Mouse (Mus musculus) limb, embryonic 13.5 days (tissue): ENCODE results near the gene Slc12a3. TPM values are rescaled to one million over a fixed set of nuclear protein-coding genes. Genes with fewer than 3 reads are reported as not detected.

Experiments
- ATAC-seq: fragments of 200-750 bp; cut with Nextera tagmentation; 2 replicates; pipeline ENCODE4 v1.8.0; 2017; ENCODE audit warnings: low read depth, moderate number of reproducible peaks, moderate TSS enrichment; ENCODE audit not compliant: low FRiP score
- H3K27ac ChIP-seq: fragments of 300-500 bp; sonication (generic); 2 replicates; pipeline ENCODE4 v1.5.1; 2015; ENCODE audit warnings: inconsistent platforms, mild to moderate bottlenecking, moderate library complexity
- H3K27me3 ChIP-seq: fragments of 300-500 bp; sonication (generic); 2 replicates; pipeline ENCODE4 v1.6.1; 2015; ENCODE audit warnings: mild to moderate bottlenecking, inconsistent platforms
- H3K36me3 ChIP-seq: fragments of 300-500 bp; sonication (generic); 2 replicates; pipeline ENCODE4 v1.6.1; 2015; ENCODE audit warnings: inconsistent platforms, mild to moderate bottlenecking, moderate library complexity
- H3K4me1 ChIP-seq: fragments of 300-500 bp; sonication (generic); 2 replicates; pipeline ENCODE4 v1.6.1; 2015; ENCODE audit warnings: inconsistent platforms
- H3K4me2 ChIP-seq: fragments of 300-500 bp; sonication (generic); replicated peaks from 2 replicates; pipeline ENCODE4 v1.6.1; 2015; ENCODE audit warnings: inconsistent platforms, mild to moderate bottlenecking, moderate library complexity
- H3K4me3 ChIP-seq: fragments of 300-500 bp; sonication (generic); 2 replicates; pipeline ENCODE4 v1.5.1; 2015; ENCODE audit warnings: moderate library complexity, mild to moderate bottlenecking, inconsistent platforms
- H3K9ac ChIP-seq: fragments of 300-500 bp; sonication (generic); 2 replicates; pipeline ENCODE4 v1.6.1; 2015; ENCODE audit warnings: mild to moderate bottlenecking, inconsistent platforms
- H3K9me3 ChIP-seq: fragments of 300-500 bp; sonication (generic); 2 replicates; pipeline ENCODE4 v1.6.1; 2016; ENCODE audit warnings: inconsistent platforms
- WGBS: fragments of 180-500 bp; shearing (Covaris S2); methylation state at CpG from one replicate; pipeline ENCODE4 v1.1.7; 2015; 5-methylcytosine and 5-hydroxymethylcytosine counted together
- polyA plus RNA-seq: library from polyadenylated mRNA; unstranded; fragments of >200 nt; fragmentation: Nextera tagmentation; extraction: Ambion mirVana; gene quantifications from 2 replicates; pipeline ENCODE4 v1.2.1, GENCODE M21; 2015

The Slc12a3 gene
- polyA plus RNA-seq, 1 experiment from 2014 or later = not detected

DNA sequence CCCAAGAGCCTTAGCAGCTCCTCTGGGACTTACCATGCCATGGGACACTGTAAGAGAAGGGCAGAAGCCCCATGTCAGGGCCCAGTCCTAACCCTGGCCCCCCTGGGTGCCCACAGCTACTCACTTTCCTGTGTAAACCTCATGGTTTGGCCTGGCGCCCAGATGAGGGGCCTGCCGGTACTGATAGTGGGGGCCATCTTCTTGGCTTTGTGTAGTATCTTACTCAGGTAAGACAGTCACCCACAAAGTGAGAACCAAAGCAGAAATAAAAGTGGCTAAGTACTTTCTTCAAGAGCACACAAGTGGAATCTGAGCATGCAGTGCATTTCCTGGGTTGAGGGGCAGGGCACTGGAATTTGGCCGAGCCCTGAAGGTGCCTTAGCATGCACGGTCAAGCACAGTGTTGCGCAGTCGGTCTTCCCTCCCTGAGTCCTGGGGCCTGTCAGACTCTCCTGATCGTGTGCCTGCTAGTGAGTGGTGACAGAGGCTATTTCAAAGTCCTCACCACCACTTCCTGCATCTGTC is 21.9 kb upstream of the Slc12a3 start:
- H3K9ac ChIP-seq = no peak overlapping the region
- no peak overlapping the region for H3K27ac ChIP-seq
- no peak overlapping the region for H3K4me3 ChIP-seq
- H3K4me1 ChIP-seq = no peaks in the 10 kb centered on the region
- H3K9me3 ChIP-seq = no peaks in the 10 kb centered on the region
- H3K27me3 ChIP-seq = no peaks in the 10 kb centered on the region
- WGBS = 87% methylated on average over 7 of the region's 7 CpGs
- H3K4me2 ChIP-seq = no peak overlapping the region
- peaks cover 94% of the 10 kb centered on the region for H3K36me3 ChIP-seq
- no peak for ATAC-seq

DNA sequence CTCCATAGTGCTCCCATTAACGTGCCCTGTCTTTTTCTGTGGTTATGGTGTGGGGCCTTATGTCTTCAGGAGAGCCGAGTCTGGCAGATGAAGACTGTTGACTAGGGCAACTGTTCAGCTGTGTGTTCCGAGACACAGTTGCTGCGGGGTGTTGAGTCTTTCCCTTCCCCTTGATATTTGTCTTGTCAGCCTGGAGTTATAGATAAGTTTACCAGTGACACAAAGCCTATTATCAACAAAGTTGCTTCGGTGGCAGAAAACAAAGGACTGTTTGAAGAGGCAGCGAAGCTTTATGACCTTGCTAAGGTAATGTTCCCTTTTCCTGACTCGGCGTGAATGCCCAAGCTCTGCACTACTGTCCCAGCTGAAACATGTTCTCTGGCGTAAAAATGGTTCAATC is 21.3 kb upstream of the Slc12a3 start:
- Histone ChIP-seq H3K9ac (no peak overlapping the region), H3K9me3 (no peaks in the 10 kb centered on the region), H3K4me1 (no peaks in the 10 kb centered on the region), H3K4me2 (no peak overlapping the region), H3K36me3 (peaks cover 93% of the 10 kb centered on the region), H3K4me3 (no peak overlapping the region), H3K27ac (no peak overlapping the region), H3K27me3 (no peaks in the 10 kb centered on the region)
- 84% methylated on average over 9 of the region's 9 CpGs for WGBS
- no peak for ATAC-seq

DNA sequence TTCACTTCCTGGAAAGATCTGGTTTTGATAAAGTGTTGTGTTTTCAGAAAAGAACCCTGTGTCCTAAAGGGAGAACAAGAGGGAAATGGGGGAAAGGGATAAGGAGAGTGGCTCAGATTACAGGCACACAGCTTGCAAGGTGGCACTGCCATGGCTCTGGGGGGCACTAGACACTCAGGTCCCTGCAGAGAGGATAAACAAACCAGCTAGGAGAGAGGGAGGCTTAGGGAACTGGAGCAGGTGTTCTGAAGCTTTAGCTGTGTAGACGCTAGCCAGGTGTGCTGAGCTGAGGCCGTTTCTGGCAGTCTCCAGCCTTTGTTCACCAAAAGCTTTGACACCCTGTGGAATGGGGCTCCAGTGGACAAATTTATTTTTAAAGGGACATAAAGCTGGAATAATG is 14.9 kb upstream of the Slc12a3 start:
- no peak overlapping the region for H3K27ac ChIP-seq
- H3K9ac ChIP-seq = no peak overlapping the region
- H3K4me2 ChIP-seq = no peak overlapping the region
- ATAC-seq = no peak
- no peak overlapping the region for H3K4me3 ChIP-seq
- H3K27me3 ChIP-seq = no peaks in the 10 kb centered on the region
- H3K36me3 ChIP-seq = peaks cover 46% of the 10 kb centered on the region
- WGBS = 74% methylated on average over 2 of the region's 2 CpGs
- H3K4me1 ChIP-seq = no peaks in the 10 kb centered on the region
- no peaks in the 10 kb centered on the region for H3K9me3 ChIP-seq

DNA sequence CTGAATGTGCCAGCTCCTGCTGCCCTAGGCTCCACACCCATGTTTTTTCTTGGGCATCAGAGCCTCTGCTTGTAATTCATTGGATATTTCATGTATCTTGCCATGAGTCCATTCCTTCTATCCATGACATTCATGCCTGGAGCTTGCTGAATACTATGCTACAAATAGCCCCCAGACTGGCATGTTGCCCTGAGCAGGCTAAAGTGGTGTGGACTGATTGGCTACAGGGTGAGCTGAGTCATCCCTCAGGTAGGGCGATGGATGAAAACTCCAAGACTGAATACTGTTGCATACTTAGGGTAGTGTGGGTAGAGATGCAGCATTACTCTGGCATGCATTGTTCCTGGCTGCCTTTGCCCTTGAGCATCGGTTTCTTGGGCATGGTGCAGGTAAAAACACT is 11.8 kb upstream of the Slc12a3 start:
- WGBS = 84% methylated on average over 2 of the region's 2 CpGs

DNA sequence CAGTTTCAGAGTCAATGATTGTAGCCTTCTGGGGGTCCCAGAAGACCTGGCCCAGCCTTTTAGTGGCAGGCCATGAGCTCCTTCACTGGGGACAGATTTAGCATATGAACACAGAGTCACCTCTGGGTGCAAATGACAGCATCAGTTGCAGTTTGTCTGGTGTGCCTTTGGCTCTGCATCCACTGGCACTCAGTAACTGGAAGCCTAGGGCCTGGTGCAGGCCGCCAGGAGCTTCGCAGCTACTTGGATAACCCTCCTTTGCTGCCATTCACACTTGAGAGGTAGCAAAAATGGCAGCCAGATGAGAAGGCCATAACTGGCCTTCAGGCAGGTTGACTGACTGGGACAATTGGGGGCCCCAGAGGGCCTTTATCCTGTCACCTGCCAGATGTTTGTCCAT is 11.3 kb upstream of the Slc12a3 start:
- Histone ChIP-seq H3K4me1 (peaks cover 6% of the 10 kb centered on the region; the same call in 1 of the 2 replicates), H3K9ac (no peak overlapping the region), H3K4me2 (no peak overlapping the region), H3K9me3 (no peaks in the 10 kb centered on the region), H3K4me3 (no peak overlapping the region), H3K27me3 (no peaks in the 10 kb centered on the region), H3K36me3 (peaks cover 14% of the 10 kb centered on the region), H3K27ac (no peak overlapping the region)
- ATAC-seq = no peak
- WGBS = 89% methylated on average over 2 of the region's 2 CpGs

More for the DNA sequence above, 11.8 kb upstream of the Slc12a3 start:
- Histone ChIP-seq H3K27me3 (no peaks in the 10 kb centered on the region), H3K9ac (no peak overlapping the region), H3K4me2 (no peak overlapping the region), H3K27ac (no peak overlapping the region), H3K36me3 (peaks cover 17% of the 10 kb centered on the region), H3K9me3 (no peaks in the 10 kb centered on the region), H3K4me1 (peaks cover 6% of the 10 kb centered on the region; the same call in 1 of the 2 replicates), H3K4me3 (no peak overlapping the region)
- no peak for ATAC-seq

DNA sequence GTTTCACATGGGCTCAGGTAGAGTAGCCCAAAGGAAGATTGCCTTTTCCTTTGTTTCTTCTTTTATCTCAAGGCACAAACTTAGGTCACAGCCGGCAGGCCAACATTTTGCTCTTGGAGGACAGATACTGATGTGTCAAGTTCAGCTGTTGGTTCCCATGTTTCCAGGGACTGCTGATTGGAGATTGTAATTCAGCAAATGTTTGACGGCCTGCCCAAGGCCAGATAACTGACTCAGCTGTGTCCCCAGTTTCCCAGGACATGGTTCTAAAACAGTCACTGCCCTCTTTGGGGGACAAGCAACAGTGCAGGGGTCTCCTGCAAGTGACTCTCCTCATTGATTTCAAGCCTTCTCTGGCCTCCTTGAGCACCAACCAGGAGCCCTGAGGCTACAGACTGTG is 9.0 kb upstream of the Slc12a3 start:
- Histone ChIP-seq H3K27ac (no peak overlapping the region), H3K9ac (no peak overlapping the region), H3K27me3 (no peaks in the 10 kb centered on the region), H3K4me3 (no peak overlapping the region), H3K4me2 (no peak overlapping the region), H3K9me3 (no peaks in the 10 kb centered on the region), H3K36me3 (peaks cover 12% of the 10 kb centered on the region), H3K4me1 (peaks cover 6% of the 10 kb centered on the region; the same call in 1 of the 2 replicates)
- ATAC-seq = no peak
- WGBS = 85% methylated on average over 2 of the region's 2 CpGs

DNA sequence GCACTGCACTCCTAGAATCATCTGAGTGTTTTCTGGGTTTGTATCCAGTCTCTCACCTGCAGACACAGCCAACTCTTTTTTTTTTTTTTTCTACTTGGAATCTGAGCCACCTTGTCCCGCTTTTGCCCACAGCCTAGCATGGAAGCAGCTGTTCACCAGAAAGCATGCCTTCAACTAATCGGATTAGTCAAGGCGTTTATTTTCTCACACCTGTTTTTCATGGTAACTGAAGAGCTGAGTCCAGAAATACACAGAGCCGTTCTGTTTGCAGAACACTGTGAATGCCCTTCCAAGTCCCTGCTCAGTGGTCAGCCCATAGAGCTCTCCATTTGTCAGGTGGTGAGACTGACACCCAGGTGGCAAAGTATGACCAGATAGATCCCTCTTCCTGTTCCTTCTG is 6.9 kb upstream of the Slc12a3 start:
- Histone ChIP-seq H3K36me3 (no peaks in the 10 kb centered on the region; the same call in 1 of the 2 replicates), H3K4me2 (no peak overlapping the region), H3K4me1 (peaks cover 6% of the 10 kb centered on the region; the same call in 1 of the 2 replicates), H3K27me3 (no peaks in the 10 kb centered on the region), H3K4me3 (no peak overlapping the region), H3K9ac (no peak overlapping the region), H3K9me3 (no peaks in the 10 kb centered on the region), H3K27ac (no peak overlapping the region)
- peak; percentile 57; the same call in 1 of the 2 replicates for ATAC-seq
- 36% methylated on average over 4 of the region's 4 CpGs for WGBS

DNA sequence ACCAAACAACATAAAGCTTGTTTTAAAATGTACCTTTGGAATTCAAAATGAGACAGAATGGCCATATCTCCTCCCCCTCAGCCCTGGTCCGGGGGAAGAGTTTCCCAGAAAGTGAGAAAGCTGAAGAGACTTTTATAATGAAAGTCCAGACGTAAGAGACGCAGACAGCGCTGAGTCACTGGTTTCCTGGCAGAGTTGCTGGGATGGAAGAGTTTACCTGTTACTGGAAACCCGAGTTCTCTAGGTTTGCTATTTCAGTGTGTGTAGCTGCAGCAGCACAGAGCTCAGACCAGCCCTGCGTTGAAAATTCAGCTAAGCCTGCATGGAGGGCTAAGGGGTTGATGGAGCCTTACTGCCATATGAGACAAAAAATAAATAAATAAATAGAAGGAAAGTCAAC is 6.0 kb upstream of the Slc12a3 start:
- Histone ChIP-seq H3K36me3 (no peaks in the 10 kb centered on the region; the same call in 1 of the 2 replicates), H3K9ac (no peak overlapping the region), H3K9me3 (no peaks in the 10 kb centered on the region), H3K4me1 (peaks cover 6% of the 10 kb centered on the region; the same call in 1 of the 2 replicates), H3K4me2 (no peak overlapping the region), H3K27me3 (no peaks in the 10 kb centered on the region), H3K27ac (no peak overlapping the region), H3K4me3 (no peak overlapping the region)
- no peak for ATAC-seq
- 69% methylated on average over 6 of the region's 6 CpGs for WGBS

DNA sequence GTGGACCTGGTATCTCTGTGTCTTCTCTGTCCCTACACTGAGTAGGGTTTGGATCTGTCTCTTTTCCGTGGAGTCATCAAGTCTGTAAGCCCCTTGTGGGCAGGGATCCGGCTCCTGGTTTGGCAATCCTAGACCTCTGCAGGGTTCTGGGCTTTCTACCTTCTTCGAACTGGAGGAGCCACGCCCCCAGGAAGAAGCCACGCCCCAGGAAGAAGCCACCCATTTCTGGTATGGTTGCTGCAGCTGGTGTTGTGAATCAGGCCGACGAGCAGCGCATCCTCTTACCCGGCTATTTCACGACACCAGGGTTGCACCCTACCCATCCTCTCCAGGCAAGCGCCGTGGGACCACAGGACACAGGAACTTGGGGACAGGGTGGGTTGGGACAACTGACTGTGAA is 4.9 kb upstream of the Slc12a3 start:
- Histone ChIP-seq H3K9me3 (no peaks in the 10 kb centered on the region), H3K27ac (no peak overlapping the region), H3K9ac (no peak overlapping the region), H3K36me3 (no peaks in the 10 kb centered on the region), H3K4me3 (no peak overlapping the region), H3K4me1 (peaks cover 6% of the 10 kb centered on the region; the same call in 1 of the 2 replicates), H3K27me3 (no peaks in the 10 kb centered on the region), H3K4me2 (no peak overlapping the region)
- no peak for ATAC-seq
- 48% methylated on average over 12 of the region's 12 CpGs for WGBS

DNA sequence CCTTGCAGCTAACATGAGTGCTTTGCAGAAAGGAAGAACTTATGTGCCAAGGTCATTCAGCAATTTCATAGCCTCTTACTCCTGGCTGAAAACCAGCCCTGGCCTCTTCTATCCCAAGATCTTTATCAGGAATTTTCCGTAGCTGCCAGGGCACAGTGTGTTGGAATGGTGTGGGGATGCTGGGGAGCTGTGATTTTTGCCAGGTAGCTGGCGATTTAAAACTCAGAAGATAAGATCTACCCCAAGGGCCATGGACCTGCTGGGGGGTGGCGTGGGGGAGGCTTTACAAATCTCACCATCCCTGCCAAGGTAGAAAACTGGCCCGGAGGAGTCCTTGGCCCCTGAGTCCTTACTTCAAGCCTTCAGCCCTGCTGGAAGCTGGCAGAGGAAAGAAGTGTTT is 3.0 kb upstream of the Slc12a3 start:
- no peak overlapping the region for H3K9ac ChIP-seq
- no peak for ATAC-seq
- H3K4me1 ChIP-seq = peaks cover 6% of the 10 kb centered on the region; the same call in 1 of the 2 replicates
- WGBS = 70% methylated on average over 4 of the region's 4 CpGs
- H3K27ac ChIP-seq = no peak overlapping the region
- 0 out of 2 replicates have a peak, but pooled peaks cover 3% of the 10 kb centered on the region for H3K27me3 ChIP-seq
- no peaks in the 10 kb centered on the region for H3K9me3 ChIP-seq
- H3K4me2 ChIP-seq = no peak overlapping the region
- no peaks in the 10 kb centered on the region for H3K36me3 ChIP-seq
- no peak overlapping the region for H3K4me3 ChIP-seq

DNA sequence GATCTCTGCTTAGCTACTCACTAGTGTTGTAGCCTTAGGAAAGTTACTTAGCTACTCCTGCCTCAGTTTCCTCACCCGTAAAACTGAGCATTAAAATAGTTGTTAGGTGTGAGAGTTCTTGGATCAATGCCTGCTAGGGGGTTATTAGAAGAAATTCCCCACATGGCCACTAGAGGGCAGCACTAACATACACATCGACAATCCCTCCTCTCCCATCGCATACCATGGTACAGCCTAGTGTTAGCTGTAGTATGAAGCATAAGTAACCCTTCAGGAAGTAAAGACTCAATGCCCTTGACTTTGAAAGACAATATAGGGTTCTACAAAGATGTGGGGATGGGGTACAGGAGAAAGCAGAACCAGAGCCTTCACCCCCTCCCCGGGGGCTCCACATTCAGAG is 1.7 kb downstream of the Slc12a3 start:
- WGBS = 33% methylated on average over 4 of the region's 4 CpGs
- Histone ChIP-seq H3K9me3 (no peaks in the 10 kb centered on the region), H3K4me3 (no peak overlapping the region), H3K9ac (no peak overlapping the region), H3K36me3 (no peaks in the 10 kb centered on the region), H3K4me2 (no peak overlapping the region), H3K27ac (no peak overlapping the region), H3K27me3 (0 out of 2 replicates have a peak, but pooled peaks cover 3% of the 10 kb centered on the region), H3K4me1 (no peaks in the 10 kb centered on the region)
- ATAC-seq = peak; percentile 68

DNA sequence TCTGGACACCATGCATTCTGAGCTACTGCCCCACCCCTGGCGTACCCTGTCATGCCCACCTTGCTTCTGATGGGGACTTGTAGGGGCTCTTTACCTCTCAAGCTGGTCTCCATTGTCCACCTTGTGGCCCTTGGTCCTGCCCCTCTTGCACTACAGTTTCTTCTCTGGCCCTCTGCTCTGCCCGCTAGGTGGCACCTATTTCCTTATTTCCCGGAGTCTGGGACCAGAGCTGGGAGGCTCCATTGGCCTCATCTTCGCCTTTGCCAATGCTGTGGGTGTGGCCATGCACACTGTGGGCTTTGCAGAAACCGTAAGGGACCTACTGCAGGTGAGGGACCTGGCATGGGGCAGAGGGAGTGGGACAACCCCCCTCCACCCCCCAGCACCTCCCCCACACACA is 4.3 kb downstream of the Slc12a3 start:
- no peak for ATAC-seq
- Histone ChIP-seq H3K9ac (no peak overlapping the region), H3K36me3 (no peaks in the 10 kb centered on the region), H3K9me3 (no peaks in the 10 kb centered on the region), H3K27me3 (0 out of 2 replicates have a peak, but pooled peaks cover 3% of the 10 kb centered on the region), H3K4me3 (no peak overlapping the region), H3K4me1 (no peaks in the 10 kb centered on the region), H3K27ac (no peak overlapping the region), H3K4me2 (no peak overlapping the region)
- whole genome bisulfite sequencing = 44% methylated on average over 5 of the region's 5 CpGs

DNA sequence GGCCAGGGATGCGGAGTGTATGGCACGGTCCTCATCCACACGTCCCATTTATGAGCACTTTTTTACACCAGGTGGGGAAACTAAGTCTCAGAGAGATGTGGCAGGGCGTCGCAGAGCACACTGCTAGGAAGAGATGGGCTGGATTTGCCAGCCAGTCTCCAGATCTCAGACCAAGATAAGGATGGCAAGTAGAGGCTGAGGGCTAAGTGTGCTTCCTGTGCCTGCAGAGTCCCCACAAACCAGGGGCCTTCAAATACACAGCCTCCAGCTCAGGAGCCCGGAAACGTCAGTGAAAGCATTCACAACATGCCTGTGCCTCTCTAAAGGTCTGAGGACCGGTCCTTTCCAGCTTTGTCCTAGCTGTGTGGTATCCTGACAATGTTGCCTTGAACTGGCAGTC is 8.6 kb downstream of the Slc12a3 start:
- H3K4me3 ChIP-seq = no peak overlapping the region
- WGBS = 84% methylated on average over 8 of the region's 8 CpGs
- ATAC-seq = no peak
- H3K9me3 ChIP-seq = no peaks in the 10 kb centered on the region
- no peaks in the 10 kb centered on the region; the same call in 1 of the 2 replicates for H3K27me3 ChIP-seq
- H3K4me1 ChIP-seq = no peaks in the 10 kb centered on the region
- no peak overlapping the region for H3K4me2 ChIP-seq
- no peaks in the 10 kb centered on the region for H3K36me3 ChIP-seq
- no peak overlapping the region for H3K9ac ChIP-seq
- no peak overlapping the region for H3K27ac ChIP-seq
